Mouse (Mus musculus) cortical plate, adult 2 months (tissue): Measurements from ENCODE around the gene Hmox2.

Experiments
- CTCF ChIP-seq: fragments of 200-500 bp; IDR thresholded peaks from 2 replicates; pipeline ENCODE4 v1.5.1; 2011; ENCODE audit warnings: mild to moderate bottlenecking, control low read depth, low read length; ENCODE audit not compliant: insufficient read depth; ENCODE audit errors: extremely low read depth
- POLR2A ChIP-seq: fragments of 200-500 bp; IDR thresholded peaks from 2 replicates; pipeline ENCODE4 v1.6.1; 2011; ENCODE audit warnings: mild to moderate bottlenecking, low read length, control low read depth; ENCODE audit not compliant: insufficient read depth; ENCODE audit errors: extremely low read depth

GRCm38 (mm10) chr16:4778940-4779339 is 52.8 kb downstream of the Hmox2 start:
- TF ChIP-seq CTCF, result no peak
- TF ChIP-seq POLR2A, result no peak
